Mouse (Mus musculus) bone marrow macrophage, adult 2 months (primary cell): ENCODE data around the gene Emx1.

Experiments
- CTCF ChIP-seq: IDR thresholded peaks from 2 replicates; pipeline ENCODE4 v1.5.1; 2012; ENCODE audit warnings: low read depth, mild to moderate bottlenecking, low read length, moderate library complexity
- POLR2A ChIP-seq: IDR thresholded peaks from 2 replicates; pipeline ENCODE4 v1.6.1; 2012; ENCODE audit warnings: mild to moderate bottlenecking, low read depth, low read length, borderline replicate concordance

GRCm38 (mm10) chr6:85226570-85226969 is 39.3 kb downstream of the Emx1 start:
- TF ChIP-seq POLR2A, result no peak
- TF ChIP-seq CTCF, result no peak
